Mouse (Mus musculus): Measurements from ENCODE around the gene Smc3.

The Smc3 gene

DNA sequence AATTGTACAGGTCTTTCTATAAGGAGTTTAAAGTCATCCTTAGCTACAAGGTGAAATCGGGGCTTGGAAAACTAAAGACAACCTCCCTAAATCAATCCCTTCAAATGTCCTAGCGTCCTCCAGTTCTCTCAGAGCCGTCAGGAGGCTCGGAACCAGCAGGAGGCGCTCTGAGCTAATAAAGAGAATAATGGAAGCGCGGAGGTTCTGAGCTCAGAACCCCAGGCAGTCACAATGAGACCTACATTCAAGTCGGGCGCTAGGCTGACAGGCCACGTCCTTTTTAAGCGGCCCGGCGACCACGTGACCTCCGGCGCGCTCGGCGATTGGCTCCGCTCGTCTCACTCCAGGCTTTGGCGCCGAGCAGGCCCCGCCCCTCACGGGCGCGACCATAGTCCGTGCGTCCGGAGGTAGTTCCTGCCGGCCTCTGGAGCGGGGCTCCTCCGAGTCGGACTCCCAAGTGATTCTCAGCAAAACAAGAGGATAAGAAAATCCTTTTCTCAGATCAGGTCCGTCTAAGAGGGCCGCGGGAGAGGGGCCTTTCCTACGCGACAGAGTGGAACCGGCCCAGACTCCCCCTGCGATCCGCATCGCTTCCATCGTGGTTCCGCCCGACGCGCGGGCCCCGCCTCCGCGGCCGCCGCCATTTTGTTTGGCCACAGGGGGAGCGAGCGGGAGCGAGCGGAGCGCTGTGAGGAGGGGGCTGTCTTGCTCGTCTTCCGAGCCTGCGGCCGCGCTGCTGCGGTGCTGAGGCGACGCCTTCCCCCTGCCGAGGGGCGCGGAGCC lies at the start of gene Smc3:
Gene Smc3, plus strand, starts transcription at position 642 of the 783 bp plus-strand sequence.
- POLR2A ChIA-PET: interaction anchor here (0.6 to 2.9 kb wide), 241 partner anchors 8 to 1618 kb away, joined by 3 to 37 read pairs (median 4); partner anchors contain the start of genes Dusp5 (in 3 of the 4), Bbip1 (in 2 of the 4), Nutf2-ps1 (in 2 of the 4) and Rbm20 (in 2 of the 4)
- CTCF ChIA-PET: interaction anchor here (0.5 to 1.6 kb wide), 33 partner anchors 9 to 730 kb away, joined by 3 to 13 read pairs (median 3); no protein-coding TSS in a partner anchor

DNA sequence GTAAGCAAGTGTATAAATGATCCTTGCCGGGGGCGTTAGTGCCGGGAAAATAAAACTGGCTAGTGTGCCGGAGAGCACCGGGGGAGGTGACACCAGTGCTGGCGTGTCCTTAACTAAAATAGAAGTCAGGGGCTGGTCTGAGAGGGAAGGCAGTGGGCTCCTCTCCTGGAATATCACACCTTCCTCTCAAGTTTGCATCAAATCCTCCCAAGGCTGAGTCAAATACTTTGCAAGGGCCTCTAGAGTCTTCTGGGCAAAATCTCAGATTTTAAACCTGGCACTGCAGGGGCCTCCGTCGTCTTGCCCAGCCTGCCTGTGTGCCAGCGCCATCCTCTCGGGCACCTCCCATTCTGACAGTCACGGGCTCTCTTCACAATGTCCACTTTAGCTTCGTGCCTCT lies 49.2 kb upstream of the Smc3 start:
- CTCF ChIA-PET: interaction anchor here in 2 of 4 experiments (0.7 to 0.8 kb wide), 2 partner anchors 9 to 42 kb away, joined by 3 to 5 read pairs; no protein-coding TSS in a partner anchor
- POLR2A ChIA-PET: interaction anchor here in 1 of 4 experiments (2.3 to 3.1 kb wide), 3 partner anchors 8 to 49 kb away, joined by 6 to 15 read pairs (median 7); partner anchors contain the start of gene Dusp5

GRCm38 (mm10) chr19:53552216-53552786 lies 47.9 kb upstream of the Smc3 start:
- POLR2A ChIA-PET: interaction anchor here in 3 of 4 experiments (0.8 to 3.1 kb wide), 11 partner anchors 10 to 131 kb away, joined by 3 to 15 read pairs (median 4); partner anchors contain the start of genes Dusp5 (in 2 of the 3) and Smc3 (in 1 of the 3)
- CTCF ChIA-PET: interaction anchor here in 1 of 4 experiments (0.8 kb wide), 1 partner anchor 133 kb away, joined by 3 read pairs; no protein-coding TSS in a partner anchor

DNA sequence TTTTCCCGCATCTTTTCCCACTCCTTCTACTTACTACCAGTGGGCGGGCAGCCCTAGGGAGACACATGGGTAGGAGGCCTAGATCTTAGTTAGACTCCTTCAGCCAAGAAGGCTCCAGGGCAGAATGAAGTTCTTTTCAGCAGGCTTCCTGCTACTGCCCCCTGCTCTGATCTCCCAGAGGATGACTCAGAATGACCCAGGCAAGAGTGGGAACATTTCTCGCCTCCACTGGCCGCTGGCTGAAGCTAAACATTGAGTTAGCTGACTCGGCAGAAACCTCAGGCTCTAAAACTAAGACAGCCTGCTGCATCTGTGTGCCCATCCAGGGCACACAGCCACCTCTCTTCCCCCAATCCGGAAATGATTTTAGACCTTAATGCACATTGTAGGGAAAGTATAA lies 47.4 kb upstream of the Smc3 start:
- POLR2A ChIA-PET: interaction anchor here in 3 of 4 experiments (0.6 to 3.1 kb wide), 14 partner anchors 10 to 241 kb away, joined by 3 to 15 read pairs (median 4); partner anchors contain the start of gene Dusp5 (in 2 of the 3)
- CTCF ChIA-PET: no interaction called here

DNA sequence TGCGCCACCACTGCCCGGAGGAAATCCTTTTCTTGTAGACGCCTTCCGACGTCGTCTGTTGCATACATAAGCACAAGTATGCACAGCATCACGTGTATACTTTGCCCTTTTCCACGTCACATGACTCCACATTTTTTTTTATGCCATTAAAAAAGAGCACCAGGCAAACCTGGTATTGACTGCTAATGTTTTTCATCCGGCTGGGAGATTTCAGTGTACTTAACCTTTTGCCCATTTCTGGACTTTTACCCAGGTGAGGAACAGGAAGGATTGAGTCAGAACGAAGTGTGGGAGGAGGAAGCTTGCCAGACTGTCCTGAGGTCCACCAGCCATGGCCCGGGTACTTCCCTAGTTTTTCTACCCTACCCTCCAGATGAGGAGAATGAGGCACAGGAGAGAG lies 45.8 kb upstream of the Smc3 start:
- POLR2A ChIA-PET: interaction anchor here in 2 of 4 experiments (0.6 to 3.5 kb wide), 7 partner anchors 13 to 243 kb away, joined by 3 to 20 read pairs (median 3); partner anchors contain the start of gene Dusp5 (in 1 of the 2)
- CTCF ChIA-PET: interaction anchor here in 2 of 4 experiments (0.6 to 1.1 kb wide), 2 partner anchors 151 to 514 kb away, joined by 3 read pairs; no protein-coding TSS in a partner anchor

DNA sequence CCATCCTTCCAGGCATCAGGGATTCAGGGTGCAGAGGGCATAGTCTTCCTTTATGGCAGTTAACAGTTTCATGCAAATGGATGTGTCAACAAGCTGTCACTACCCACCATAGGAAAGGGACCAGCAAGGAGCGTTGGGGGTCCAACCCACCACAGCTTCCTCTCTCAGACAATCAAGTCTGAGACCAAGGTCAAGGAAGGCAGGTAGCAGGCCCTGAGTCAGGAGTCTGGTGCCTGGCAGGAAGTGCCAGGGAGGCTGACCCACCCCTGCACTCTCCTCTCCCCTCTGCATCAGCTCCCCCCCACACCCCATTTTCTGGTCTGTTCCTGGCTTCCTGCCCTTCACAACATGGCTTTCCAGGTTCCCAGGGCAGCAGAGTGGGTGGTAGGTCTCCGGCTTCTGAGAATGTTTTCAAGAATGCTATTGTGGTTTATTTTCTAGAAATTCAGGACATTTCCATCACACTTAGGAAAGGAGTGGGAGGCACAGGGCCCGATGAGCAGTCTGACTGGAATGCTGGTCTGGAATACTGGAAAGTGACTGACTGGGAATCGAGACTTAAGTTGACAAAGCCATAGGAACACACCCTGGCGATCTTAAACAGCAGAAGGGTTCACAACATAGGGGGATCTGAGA lies 45.1 kb upstream of the Smc3 start:
- ChIA-PET POLR2A (interaction anchor here in 2 of 4 experiments (0.6 to 3.5 kb wide), 8 partner anchors 14 to 244 kb away, joined by 3 to 20 read pairs (median 3); partner anchors contain the start of gene Dusp5 (in 1 of the 2)), CTCF (interaction anchor here in 1 of 4 experiments (1.1 kb wide), 1 partner anchor 152 kb away, joined by 3 read pairs; no protein-coding TSS in a partner anchor)

DNA sequence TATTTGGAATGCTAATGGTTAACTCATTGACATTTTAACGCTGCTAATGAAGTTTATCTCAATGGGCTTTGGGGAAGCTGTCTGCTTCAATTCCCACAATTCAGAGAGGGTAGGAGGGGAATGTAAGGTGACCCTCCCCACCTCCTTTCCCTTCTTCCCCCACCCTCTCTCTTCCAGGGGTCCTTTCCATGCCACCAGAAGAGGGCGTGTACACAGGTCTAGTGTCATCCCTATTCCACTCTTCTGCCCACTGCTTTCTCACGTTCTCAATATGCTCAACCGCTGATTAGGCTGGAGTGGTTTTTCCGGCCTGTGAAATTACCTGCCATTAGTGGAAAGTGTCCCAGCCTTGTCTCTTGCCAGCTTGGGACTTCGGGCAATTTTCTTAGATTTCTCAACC lies 43.4 kb upstream of the Smc3 start:
- CTCF ChIA-PET: interaction anchor here in 3 of 4 experiments (0.5 to 1.7 kb wide), 6 partner anchors 75 to 368 kb away, joined by 3 to 9 read pairs (median 5); no protein-coding TSS in a partner anchor
- POLR2A ChIA-PET: interaction anchor here in 3 of 4 experiments (0.5 to 3.5 kb wide), 27 partner anchors 9 to 1541 kb away, joined by 3 to 20 read pairs (median 4); partner anchors contain the start of genes Dusp5 (in 3 of the 3), Smc3 (in 2 of the 3) and Rbm20 (in 1 of the 3)

DNA sequence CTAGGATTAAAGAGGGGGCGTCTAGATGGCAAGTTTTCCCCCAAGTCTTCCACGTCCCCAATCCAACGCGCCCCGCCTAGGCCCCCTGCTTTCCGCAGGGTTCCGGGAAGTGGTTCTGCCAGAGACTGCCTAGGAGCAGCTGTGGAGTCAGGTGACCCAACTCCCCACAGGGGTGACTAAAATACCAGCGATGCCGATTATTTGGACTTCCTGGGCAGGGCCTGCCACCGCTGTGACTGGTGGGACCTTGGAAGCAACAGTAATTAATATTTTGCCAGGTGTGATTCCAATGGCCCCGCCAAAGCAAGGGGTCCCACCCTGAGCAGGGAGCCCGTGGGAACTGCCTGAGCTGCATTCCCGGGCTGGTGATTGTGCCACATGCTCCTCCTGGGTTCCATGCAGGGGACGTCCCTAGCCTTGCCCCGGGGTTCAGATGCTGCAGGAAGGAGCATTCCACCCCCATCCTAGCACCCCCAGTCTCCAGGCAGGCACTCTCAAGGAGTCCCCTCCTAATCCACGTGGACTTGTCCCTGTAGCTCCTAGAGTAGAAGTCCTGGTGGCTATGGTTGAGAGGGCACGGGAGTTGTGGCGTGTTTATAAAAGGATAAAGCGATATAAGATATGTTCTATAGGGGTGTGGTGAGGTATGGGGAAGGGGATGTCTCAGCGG lies 42.8 kb upstream of the Smc3 start:
- CTCF ChIA-PET: interaction anchor here in 3 of 4 experiments (0.5 to 1.7 kb wide), 5 partner anchors 42 to 367 kb away, joined by 3 to 6 read pairs (median 5); no protein-coding TSS in a partner anchor
- POLR2A ChIA-PET: interaction anchor here in 3 of 4 experiments (0.5 to 3.5 kb wide), 27 partner anchors 10 to 1541 kb away, joined by 3 to 20 read pairs (median 4); partner anchors contain the start of genes Dusp5 (in 3 of the 3) and Smc3 (in 2 of the 3)

DNA sequence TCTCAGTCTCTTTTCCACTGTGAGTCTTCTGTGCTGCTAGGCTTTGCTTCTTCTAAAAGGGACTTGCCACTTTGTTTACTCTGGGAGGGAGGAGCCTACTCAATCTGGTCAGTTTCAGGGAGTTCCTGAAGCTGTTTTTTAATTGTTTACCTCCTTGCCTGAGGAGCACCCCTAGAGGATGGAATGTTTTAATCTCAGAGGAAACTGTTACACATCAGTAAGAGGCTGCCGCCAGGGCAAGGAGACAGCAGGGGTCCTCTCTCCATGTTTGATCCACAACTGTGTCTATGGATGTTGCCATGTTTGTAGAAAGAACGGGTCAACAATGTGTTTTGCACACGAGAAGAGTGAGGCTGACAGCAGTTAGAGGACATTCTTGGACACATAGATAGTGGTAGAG lies 39.8 kb upstream of the Smc3 start:
- POLR2A ChIA-PET: interaction anchor here in 1 of 4 experiments (0.5 kb wide), 1 partner anchor 145 kb away, joined by 3 read pairs; no protein-coding TSS in a partner anchor
- CTCF ChIA-PET: interaction anchor here in 1 of 4 experiments (0.5 to 1.0 kb wide), 2 partner anchors 10 to 139 kb away, joined by 3 read pairs; no protein-coding TSS in a partner anchor

- CTCF ChIA-PET: interaction anchor here in 2 of 4 experiments (0.6 to 1.2 kb wide), 2 partner anchors 36 to 154 kb away, joined by 4 to 5 read pairs; partner anchors contain the start of gene Smc3 (in 1 of the 2)
Observed at GRCm38 (mm10) chr19:53564174-53564573, 36.0 kb upstream of the Smc3 start.

DNA sequence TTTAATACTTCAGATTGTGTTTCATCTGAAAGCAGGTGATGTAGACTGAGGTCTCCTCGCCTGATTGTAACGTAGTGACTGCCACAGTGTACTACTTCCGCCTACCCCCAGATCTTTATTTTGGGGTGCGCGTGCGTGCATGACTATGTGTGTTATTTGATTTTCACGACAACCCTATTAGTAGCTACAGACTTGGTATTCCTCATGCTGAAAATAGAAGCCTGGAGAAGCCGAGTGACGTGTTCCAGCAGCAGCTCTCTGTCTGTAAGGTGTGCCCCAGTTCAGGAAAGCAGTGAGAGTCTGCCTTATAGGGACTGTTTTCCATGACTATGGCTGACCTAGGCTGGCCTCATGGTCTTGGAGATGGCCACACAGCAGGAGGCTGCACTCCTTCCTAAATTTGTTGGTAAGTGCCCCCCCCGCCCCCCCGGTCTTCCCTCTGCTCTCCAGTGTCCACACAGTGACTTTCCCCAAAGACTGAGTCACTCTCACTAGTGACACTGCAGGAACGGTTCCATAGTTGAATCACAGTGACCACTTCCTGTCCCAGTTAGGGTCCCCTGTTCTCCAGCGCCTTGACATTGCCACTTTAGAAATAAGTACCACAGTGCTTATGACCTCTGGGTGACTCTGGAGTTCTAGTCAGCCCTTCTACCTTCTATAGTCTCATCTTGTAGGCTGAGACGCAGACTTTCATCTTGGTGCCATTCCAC lies 34.5 kb upstream of the Smc3 start:
- POLR2A ChIA-PET: interaction anchor here in 2 of 4 experiments (1.0 to 1.3 kb wide), 5 partner anchors 34 to 144 kb away, joined by 3 to 4 read pairs (median 3); partner anchors contain the start of gene Dusp5 (in 2 of the 2)
- CTCF ChIA-PET: no interaction called here

More at GRCm38 (mm10) chr19:53564174-53564573, 36.0 kb upstream of the Smc3 start:
- POLR2A ChIA-PET: interaction anchor here in 2 of 4 experiments (0.6 to 1.6 kb wide), 13 partner anchors 8 to 171 kb away, joined by 3 to 7 read pairs (median 4); partner anchors contain the start of genes Dusp5 (in 1 of the 2) and Smc3 (in 1 of the 2)

DNA sequence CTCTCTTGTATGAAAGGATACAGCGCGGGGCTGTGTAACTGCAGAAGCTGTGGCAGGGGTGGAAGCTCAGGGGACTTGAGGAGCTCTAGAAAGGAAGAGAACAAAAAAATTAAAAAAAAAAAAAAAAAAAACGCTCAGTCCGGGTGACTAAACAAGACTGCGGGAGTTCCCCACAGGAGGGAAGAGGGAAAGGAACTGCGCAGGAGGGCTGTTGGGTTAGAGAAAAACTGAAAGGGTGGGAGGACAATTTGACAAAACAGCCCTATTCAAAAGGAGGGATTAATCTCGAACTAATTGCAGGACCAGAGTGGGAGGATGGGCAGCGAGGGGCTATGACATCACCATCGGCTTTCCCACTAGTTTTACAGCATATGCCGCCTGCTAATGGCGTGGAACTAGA lies 32.3 kb upstream of the Smc3 start:
- POLR2A ChIA-PET: interaction anchor here in 2 of 4 experiments (1.0 to 1.6 kb wide), 3 partner anchors 12 to 140 kb away, joined by 3 to 4 read pairs (median 3); no protein-coding TSS in a partner anchor
- CTCF ChIA-PET: no interaction called here

GRCm38 (mm10) chr19:53568553-53568952 lies 31.6 kb upstream of the Smc3 start:
- POLR2A ChIA-PET: no interaction called here
- CTCF ChIA-PET: no interaction called here

GRCm38 (mm10) chr19:53571056-53571455 lies 29.1 kb upstream of the Smc3 start:
- ChIA-PET CTCF (interaction anchor here in 1 of 4 experiments (1.4 kb wide), 1 partner anchor 177 kb away, joined by 4 read pairs; no protein-coding TSS in a partner anchor), POLR2A (interaction anchor here in 2 of 4 experiments (1.0 to 1.4 kb wide), 3 partner anchors 23 to 182 kb away, joined by 3 to 4 read pairs (median 4); partner anchors contain the start of gene Dusp5 (in 1 of the 2))

DNA sequence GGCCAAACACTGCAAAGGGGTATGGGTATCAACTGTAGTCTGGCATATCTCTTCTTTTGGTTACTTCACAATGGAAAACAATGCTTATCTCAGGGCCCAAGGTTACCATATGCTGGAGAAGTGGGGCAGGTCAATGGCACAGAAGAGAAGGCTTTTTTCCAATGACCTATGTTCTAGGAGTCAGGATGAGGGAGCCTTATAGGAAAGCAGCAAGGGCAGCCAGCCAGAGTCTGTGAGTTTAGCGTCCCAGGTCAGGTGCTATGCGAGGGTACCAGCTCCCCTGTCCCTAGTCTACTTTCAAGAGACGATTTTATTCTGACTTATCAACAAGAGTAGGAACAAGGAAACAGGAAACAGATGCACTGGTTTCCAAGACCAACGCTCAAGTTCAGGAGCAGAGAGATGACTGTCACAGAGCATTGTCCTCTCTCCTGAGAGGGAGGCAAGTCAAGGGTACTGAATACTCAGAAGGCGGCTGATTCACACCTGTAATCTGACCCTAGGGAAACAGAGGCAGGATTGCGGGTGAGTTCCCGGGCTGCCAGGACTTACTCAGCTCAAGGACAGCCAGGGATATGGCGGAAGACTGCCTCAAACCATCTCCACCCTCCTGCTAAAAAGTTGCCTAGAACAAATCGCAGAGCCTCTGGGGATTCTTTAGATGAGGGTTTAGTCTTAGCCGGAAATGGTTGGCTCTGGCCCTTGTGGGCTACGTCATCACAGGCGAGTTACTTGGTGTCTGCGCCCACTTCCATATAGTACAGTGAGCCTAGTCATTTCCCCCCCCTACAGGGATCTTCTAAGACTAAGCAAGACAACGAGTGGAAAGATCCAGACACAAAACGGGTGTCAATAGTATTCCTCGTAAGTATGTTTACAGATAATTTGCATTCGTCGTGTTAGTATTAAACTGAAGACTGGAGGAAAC lies 28.4 kb upstream of the Smc3 start:
- ChIA-PET POLR2A (interaction anchor here in 3 of 4 experiments (0.5 to 1.4 kb wide), 16 partner anchors 8 to 604 kb away, joined by 3 to 6 read pairs (median 3); partner anchors contain the start of genes Dusp5 (in 1 of the 3) and Smc3 (in 1 of the 3)), CTCF (interaction anchor here in 2 of 4 experiments (0.5 to 1.4 kb wide), 3 partner anchors 54 to 178 kb away, joined by 4 to 6 read pairs (median 5); no protein-coding TSS in a partner anchor)

Measured in embryonic stem cell, embryonic (primary cell).